Mouse (Mus musculus) stomach, embryonic 14.5 days (tissue): Measurements from ENCODE around the gene BC003965. TPM values are rescaled to one million over a fixed set of nuclear protein-coding genes. Genes with fewer than 3 reads are reported as not detected.
"Not testable (repeated sequence)": the region's sequence is repeated elsewhere in the genome, so short reads cannot be mapped to it uniquely, and the experiment has no call there.

Experiments used
- ATAC-seq: fragments of 200-750 bp; cut with Nextera tagmentation; 2 replicates; pipeline ENCODE4 v1.8.0; 2017; ENCODE audit warnings: low read depth, moderate TSS enrichment; ENCODE audit not compliant: insufficient number of reproducible peaks, insufficient read depth, low FRiP score
- H3K27ac ChIP-seq: fragments of 300-500 bp; sonication (generic); 2 replicates; pipeline ENCODE4 v1.5.1; 2014; ENCODE audit warnings: mild to moderate bottlenecking, low read length, moderate library complexity, mixed read lengths
- H3K27me3 ChIP-seq: fragments of 300-500 bp; sonication (generic); 2 replicates; pipeline ENCODE4 v1.6.1; 2014; ENCODE audit warnings: low read length, control low read depth, mixed read lengths; ENCODE audit not compliant: control insufficient read depth, insufficient read depth
- H3K36me3 ChIP-seq: fragments of 300-500 bp; sonication (generic); 2 replicates; pipeline ENCODE4 v1.6.1; 2014; ENCODE audit warnings: mild to moderate bottlenecking, control low read depth, low read length, moderate library complexity, mixed read lengths; ENCODE audit not compliant: control insufficient read depth, insufficient read depth
- H3K4me1 ChIP-seq: fragments of 300-500 bp; sonication (generic); 2 replicates; pipeline ENCODE4 v1.6.1; 2014; ENCODE audit warnings: low read length, control low read depth, mixed read lengths; ENCODE audit not compliant: control insufficient read depth, insufficient read depth
- H3K4me2 ChIP-seq: fragments of 300-500 bp; sonication (generic); replicated peaks from 2 replicates; pipeline ENCODE4 v1.6.1; 2014; ENCODE audit warnings: low read depth, low read length, control low read depth
- H3K4me3 ChIP-seq: fragments of 300-500 bp; sonication (generic); 2 replicates; pipeline ENCODE4 v1.5.1; 2014; ENCODE audit warnings: low read depth, low read length, control low read depth
- H3K9ac ChIP-seq: fragments of 300-500 bp; sonication (generic); replicated peaks from 2 replicates; pipeline ENCODE4 v1.6.1; 2014; ENCODE audit warnings: low read depth, mild to moderate bottlenecking, control low read depth, low read length, moderate library complexity, mixed read lengths
- H3K9me3 ChIP-seq: fragments of 300-500 bp; sonication (generic); 2 replicates; pipeline ENCODE4 v1.6.1; 2016; ENCODE audit warnings: low read depth, low read length, control low read depth; ENCODE audit not compliant: control insufficient read depth
- WGBS: fragments of 180-500 bp; shearing (Covaris S2); extraction: QIAGEN DNeasy Blood & Tissue Kit; methylation state at CpG from one replicate; pipeline ENCODE4 v1.1.7; 2014; 5-methylcytosine and 5-hydroxymethylcytosine counted together
- polyA plus RNA-seq: library from polyadenylated mRNA; unstranded; fragments of >200 nt; fragmentation: Nextera tagmentation; extraction: Ambion mirVana; gene quantifications from 2 replicates; pipeline ENCODE4 v1.2.1, GENCODE M21; 2014

BC003965 gene
- polyA plus RNA-seq, 1 experiment from 2014 or later, result 31.5 TPM

DNA sequence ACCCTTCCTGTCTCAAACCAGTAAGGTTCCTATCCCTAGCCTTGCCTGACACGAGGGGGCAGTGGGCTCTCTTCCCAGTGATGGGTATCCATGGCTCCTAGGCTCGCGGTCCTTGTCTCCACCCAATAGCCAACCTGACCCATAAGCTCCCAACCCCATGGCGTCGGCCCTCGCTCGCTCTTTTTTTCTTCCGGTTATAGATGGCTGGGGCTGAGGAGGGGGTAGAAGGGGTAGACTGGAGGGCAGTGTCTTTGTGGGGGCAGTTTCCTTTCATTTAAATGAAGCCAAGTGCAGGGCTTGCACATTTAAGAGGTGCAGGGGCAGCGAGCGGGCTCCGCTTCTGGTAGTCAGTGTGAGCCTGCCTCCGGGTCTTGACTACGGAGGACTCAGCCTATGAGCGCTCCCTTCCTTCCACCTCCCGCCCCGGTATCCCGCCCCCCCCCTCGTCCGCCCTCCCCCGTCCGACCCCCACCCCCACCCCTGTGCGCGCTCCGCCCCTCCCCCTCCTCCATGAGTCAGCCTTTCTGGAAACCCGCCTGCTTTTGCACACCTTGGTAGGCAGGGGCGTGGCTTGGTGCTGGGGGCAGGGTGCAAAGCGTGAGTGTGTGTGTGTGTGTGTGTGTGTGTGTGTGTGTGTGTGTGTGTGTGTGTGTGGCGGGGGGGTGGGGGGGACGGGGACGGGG is 37.6 kb downstream of the BC003965 start:
- WGBS, result 2% methylated on average over 19 of the region's 30 CpGs
- H3K9me3 ChIP-seq, result no peaks in the 10 kb centered on the region
- H3K4me1 ChIP-seq, result peaks cover 4% of the 10 kb centered on the region; the same call in 1 of the 2 replicates
- H3K9ac ChIP-seq, result no peak overlapping the region
- H3K27me3 ChIP-seq, result no peaks in the 10 kb centered on the region
- H3K4me3 ChIP-seq, result peak overlapping the region; percentile 35
- H3K36me3 ChIP-seq, result peaks cover 10% of the 10 kb centered on the region
- ATAC-seq, result peak; percentile 83
- H3K4me2 ChIP-seq, result peak overlapping the region; percentile 61
- no peak overlapping the region; the same call in 1 of the 2 replicates for H3K27ac ChIP-seq

DNA sequence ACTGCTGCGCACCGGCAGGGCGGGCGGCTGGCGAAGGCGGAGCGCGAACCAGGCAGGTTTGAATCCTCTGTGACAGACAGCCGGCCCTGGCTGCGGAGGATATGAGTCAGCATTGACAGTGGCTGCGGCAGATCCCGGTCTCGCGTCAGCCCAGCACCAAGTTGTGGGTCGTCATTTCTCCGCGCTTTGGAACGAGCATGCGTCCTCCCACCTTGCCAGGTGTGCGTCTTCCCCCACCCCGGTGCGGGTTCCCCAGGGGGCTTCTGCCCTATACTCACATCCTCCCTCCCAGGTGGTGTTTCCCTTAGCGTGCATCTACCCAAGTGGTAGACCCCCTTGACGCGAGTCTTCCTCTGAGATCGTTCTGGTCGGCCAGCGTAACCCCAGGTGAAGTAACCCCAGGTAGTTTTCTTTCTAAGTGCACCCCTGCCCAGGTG is 38.2 kb downstream of the BC003965 start:
- not testable (repeated sequence) for H3K9ac ChIP-seq
- WGBS, result 15% methylated on average over 14 of the region's 28 CpGs

DNA sequence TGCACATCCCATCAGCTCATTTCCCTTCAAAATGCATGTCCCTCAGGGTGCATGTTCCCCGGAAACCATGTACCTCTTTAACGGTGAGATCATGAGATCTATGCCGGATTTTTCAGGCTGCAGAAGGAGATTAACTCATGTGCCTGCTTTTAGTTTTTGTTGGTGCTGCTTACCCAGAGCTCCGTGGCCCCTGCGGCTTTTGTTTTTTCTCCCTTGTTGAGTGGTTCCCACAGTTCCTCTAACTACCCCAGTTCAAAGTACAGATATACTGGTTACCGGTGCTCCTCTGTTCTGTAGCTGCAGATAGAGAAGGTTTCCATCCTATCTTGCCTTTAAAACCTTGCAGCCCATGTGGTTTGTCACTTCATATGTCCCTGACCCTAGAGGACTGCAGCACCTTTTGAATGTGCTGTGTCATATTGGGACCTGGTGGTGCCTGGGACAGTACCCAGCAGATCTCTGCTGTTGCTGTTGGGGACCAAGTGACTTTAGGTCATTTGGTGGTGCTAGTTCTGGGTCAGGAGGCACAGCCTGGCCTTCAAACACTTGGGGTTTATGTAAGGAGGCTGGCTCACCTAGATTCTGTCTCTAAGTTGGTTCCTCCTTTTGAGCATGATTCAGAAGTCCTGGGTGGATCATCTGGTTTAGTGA is 38.7 kb downstream of the BC003965 start:
- 50% methylated on average over 6 of the region's 6 CpGs for WGBS
- Histone ChIP-seq H3K27me3 (no peaks in the 10 kb centered on the region), H3K36me3 (peaks cover 6% of the 10 kb centered on the region)

More for the DNA sequence above, 38.2 kb downstream of the BC003965 start:
- not testable (repeated sequence) for H3K4me1 ChIP-seq, H3K27me3 ChIP-seq, H3K9me3 ChIP-seq, H3K27ac ChIP-seq, H3K4me3 ChIP-seq, H3K36me3 ChIP-seq
- H3K4me2 ChIP-seq, result peak overlapping the region; percentile 61
- peak; percentile 85 for ATAC-seq

GRCm38 (mm10) chr17:25224586-25225222 is 40.4 kb downstream of the BC003965 start:
- H3K4me3 ChIP-seq, result no peak overlapping the region
- H3K9ac ChIP-seq, result no peak overlapping the region
- H3K27me3 ChIP-seq, result no peaks in the 10 kb centered on the region
- no peak overlapping the region for H3K27ac ChIP-seq
- peaks cover 3% of the 10 kb centered on the region; the same call in 1 of the 2 replicates for H3K36me3 ChIP-seq
- WGBS, result 84% methylated on average over 7 of the region's 7 CpGs
- no peak overlapping the region for H3K4me2 ChIP-seq
- ATAC-seq, result no peak
- H3K4me1 ChIP-seq, result peaks cover 4% of the 10 kb centered on the region; the same call in 1 of the 2 replicates
- H3K9me3 ChIP-seq, result no peaks in the 10 kb centered on the region

More for the DNA sequence above, 38.7 kb downstream of the BC003965 start:
- peaks cover 4% of the 10 kb centered on the region; the same call in 1 of the 2 replicates for H3K4me1 ChIP-seq
- peak overlapping the region; percentile 24; the same call in 1 of the 2 replicates for H3K4me2 ChIP-seq
- H3K27ac ChIP-seq, result no peak overlapping the region
- no peaks in the 10 kb centered on the region for H3K9me3 ChIP-seq
- no peak overlapping the region for H3K9ac ChIP-seq
- no peak overlapping the region for H3K4me3 ChIP-seq
- no peak for ATAC-seq

DNA sequence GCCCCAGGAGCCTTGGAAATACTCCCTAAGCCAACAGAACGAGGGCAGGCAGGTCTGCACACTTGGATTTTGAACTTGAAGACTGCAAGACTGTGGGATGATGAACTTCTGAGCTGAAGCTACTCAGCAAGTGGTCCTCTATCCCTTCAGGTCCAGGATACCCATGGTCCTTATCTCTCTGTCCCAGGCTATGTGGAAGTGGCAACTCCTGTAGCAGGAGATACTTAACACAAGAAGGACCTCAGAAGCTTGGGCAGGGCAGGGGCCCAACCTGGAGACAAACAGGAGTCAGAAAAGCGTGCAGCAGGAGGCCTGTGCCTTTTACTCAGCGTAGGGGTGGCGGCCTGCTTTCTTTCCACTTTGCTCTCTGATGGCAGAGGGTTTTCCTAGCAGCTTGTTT is 41.3 kb downstream of the BC003965 start:
- Histone ChIP-seq H3K9me3 (no peaks in the 10 kb centered on the region), H3K27ac (no peak overlapping the region), H3K27me3 (no peaks in the 10 kb centered on the region), H3K4me2 (no peak overlapping the region), H3K36me3 (peaks cover 3% of the 10 kb centered on the region; the same call in 1 of the 2 replicates), H3K4me1 (peaks cover 4% of the 10 kb centered on the region; the same call in 1 of the 2 replicates), H3K9ac (no peak overlapping the region), H3K4me3 (no peak overlapping the region)
- no peak for ATAC-seq
- 85% methylated on average over 4 of the region's 4 CpGs for WGBS

- Histone ChIP-seq H3K27ac (no peak overlapping the region), H3K27me3 (no peaks in the 10 kb centered on the region), H3K4me1 (no peaks in the 10 kb centered on the region), H3K9me3 (no peaks in the 10 kb centered on the region), H3K4me3 (no peak overlapping the region), H3K4me2 (no peak overlapping the region), H3K36me3 (peaks cover 3% of the 10 kb centered on the region; the same call in 1 of the 2 replicates), H3K9ac (no peak overlapping the region)
- 83% methylated on average over 5 of the region's 5 CpGs for WGBS
- no peak for ATAC-seq
These were observed 43.6 kb downstream of the BC003965 start for GRCm38 (mm10) chr17:25227991-25228390.

DNA sequence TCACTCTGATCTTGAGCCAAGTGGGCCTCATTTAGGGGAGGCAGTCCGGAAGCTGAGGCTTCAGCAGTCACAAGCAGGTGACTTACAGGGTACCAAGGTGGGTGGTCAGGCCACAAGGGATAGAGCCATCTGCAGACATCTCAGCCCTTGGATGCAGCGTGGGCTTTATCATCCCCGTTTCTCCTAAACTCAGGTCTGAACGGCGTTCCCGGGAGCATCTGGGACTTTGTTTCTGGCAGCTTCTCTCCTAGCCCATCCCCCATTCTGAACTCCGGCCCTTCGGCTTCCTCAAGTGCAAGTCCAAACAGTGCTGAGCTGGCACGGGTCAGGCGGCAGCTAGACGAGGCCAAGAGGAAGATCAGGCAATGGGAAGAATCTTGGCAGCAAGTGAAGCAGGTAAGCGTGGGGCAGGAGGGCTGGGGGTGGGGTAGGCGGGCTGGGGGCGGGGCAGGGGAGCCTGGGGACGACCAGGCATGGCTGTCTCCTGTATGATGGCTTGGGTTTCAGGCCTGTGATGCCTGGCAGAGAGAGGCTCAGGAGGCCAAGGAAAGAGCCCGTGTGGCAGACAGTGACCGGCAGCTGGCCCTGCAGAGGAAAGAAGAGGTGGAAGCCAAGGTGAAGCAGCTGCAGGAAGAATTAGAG is 45.8 kb downstream of the BC003965 start:
- not testable (repeated sequence) for H3K4me2 ChIP-seq, H3K9ac ChIP-seq, H3K36me3 ChIP-seq, H3K27me3 ChIP-seq, H3K27ac ChIP-seq, H3K9me3 ChIP-seq, ATAC-seq, H3K4me3 ChIP-seq, H3K4me1 ChIP-seq
- 73% methylated on average over 13 of the region's 17 CpGs for WGBS

GRCm38 (mm10) chr17:25230700-25231099 is 46.3 kb downstream of the BC003965 start:
- Histone ChIP-seq H3K4me2 (no peak overlapping the region), H3K9me3 (no peaks in the 10 kb centered on the region), H3K4me3 (no peak overlapping the region), H3K27me3 (no peaks in the 10 kb centered on the region), H3K9ac (no peak overlapping the region), H3K4me1 (no peaks in the 10 kb centered on the region), H3K27ac (no peak overlapping the region), H3K36me3 (peaks cover 15% of the 10 kb centered on the region)
- ATAC-seq, result no peak
- 90% methylated on average over 3 of the region's 3 CpGs for WGBS
